Mouse (Mus musculus) stomach, postnatal 0 days (tissue): Measurements from ENCODE around the gene Oard1.

Experiments used
- CTCF ChIP-seq: IDR thresholded peaks from 2 replicates; pipeline ENCODE4 v1.5.1; 2016; ENCODE audit warnings: antibody characterized with exemption, low read depth, mild to moderate bottlenecking, moderate library complexity
- EP300 ChIP-seq: optimal IDR thresholded peaks from 2 replicates; pipeline ENCODE3; 2016; ENCODE audit warnings: antibody characterized with exemption

GRCm38 (mm10) chr17:48450666-48451352 lies 41.0 kb downstream of the Oard1 start:
- TF ChIP-seq EP300 (no peak), CTCF (no peak)
